Mouse (Mus musculus) erythroblast, adult 5-6 weeks (primary cell): ENCODE data around the gene Bfsp2. TPM values are rescaled to one million over a fixed set of nuclear protein-coding genes. Genes with fewer than 3 reads are reported as not detected.

Experiments
- ATAC-seq: replicated peaks from 2 replicates; pipeline ENCODE4 v1.8.0; 2016; ENCODE audit warnings: moderate number of reproducible peaks, mild to moderate bottlenecking, moderate TSS enrichment, inconsistent platforms; ENCODE audit not compliant: poor library complexity, low FRiP score, severe bottlenecking
- total RNA-seq, 2 experiments: library from RNA; stranded (forward) in 1 of 2; stranded (reverse) in 1 of 2; fragments of 150-400 nt in 1 of 2; fragments of 200-764, 138-1000 nt in 1 of 2; gene quantifications; 2 replicates each; pipeline versions ENCODE4 v1.2.3 to v1.2.4; 2015 to 2017; ENCODE audit warnings: low replicate concordance in 2 of 2

Bfsp2 gene
- total RNA-seq, 2 experiments from 2014 or later = not detected

DNA sequence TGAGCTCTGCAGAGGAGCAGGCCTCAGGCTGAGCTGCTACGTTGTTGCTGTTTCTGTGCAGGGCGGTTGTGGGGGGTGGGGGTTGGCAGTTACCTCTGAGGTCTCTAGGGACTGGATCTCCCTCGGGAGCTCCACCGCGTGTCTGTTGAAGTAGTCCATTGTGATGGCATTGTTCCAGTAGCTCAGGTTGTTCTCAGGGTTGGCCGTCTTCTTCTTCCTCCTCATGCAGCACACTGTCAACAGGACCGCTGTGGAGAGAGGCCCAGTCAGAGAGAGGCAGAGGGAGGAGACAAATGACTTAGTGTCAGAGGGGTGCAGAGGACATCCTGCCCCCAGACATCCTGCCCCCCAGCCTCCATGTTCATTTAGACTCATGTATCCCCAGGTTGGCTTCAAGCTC is 8.9 kb upstream of the Bfsp2 start:
- no peak for ATAC-seq

DNA sequence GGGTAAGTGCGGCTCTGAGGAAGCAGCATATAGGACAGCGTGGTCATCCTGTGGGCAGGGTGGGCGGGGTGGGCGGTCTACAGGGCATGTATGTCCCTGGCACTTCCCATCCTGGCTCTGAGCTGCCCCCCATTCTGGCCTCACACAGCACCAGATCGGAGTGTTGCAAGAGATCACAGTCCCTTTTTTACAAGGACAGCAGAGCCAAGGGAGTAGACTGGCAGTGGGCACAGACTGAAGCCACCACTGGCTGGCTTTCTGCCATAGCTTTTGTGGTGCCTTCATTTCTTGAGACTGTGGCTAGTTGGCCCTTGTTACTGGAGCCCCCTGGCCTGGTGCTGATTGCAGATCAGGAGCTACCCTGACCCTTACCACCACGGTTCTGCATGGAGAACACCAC is 6.0 kb upstream of the Bfsp2 start:
- ATAC-seq = no peak

DNA sequence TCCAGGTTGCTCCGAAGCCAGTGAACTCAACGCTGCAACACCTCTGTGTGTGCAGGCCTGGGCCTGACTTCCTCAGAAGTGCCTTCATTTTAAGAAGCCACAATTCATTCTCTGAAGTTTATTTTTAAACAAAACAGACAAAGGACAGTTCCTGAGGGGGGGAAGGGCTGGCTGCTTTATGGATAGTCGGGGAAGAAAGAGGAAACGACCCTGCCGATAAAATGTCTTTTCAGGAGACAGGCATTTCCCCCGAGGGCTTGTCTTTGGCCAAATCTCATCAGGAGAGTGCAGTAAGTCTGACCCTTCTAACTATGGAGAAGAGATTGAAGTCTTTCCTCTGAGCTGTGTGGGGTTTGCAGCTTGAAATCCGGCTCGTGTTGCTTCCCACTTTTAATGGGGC is 5.4 kb upstream of the Bfsp2 start:
- ATAC-seq = no peak

DNA sequence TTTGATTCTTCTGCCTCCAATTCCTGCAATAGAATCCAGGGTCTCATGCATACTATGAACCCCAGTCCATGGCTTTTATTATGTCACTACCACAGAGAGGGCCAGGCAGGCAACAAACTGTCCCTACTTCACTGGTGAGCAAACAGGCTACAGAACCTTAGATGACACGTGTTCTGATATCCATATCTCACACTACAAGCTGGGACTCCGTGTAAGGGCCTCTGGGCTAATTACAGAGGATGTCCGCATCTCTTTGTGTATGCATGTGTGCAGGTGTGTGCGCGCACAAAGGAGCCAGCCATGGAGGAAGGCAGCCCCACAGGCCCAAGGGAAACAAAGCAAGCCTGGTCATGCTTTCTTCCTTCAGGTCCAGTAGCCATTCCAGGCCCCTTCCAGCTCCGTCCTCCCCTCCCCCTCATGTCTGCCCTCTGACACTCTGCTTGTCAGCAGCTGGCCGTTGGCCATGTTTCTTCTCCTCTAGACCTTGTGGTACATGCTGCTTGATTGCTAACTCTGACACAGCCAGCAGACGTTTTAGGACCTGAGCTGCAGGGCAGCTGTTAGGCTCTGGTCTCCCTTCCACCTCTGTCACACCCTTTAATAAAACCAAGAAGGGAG is 492 bp upstream of the Bfsp2 start:
- no peak for ATAC-seq

DNA sequence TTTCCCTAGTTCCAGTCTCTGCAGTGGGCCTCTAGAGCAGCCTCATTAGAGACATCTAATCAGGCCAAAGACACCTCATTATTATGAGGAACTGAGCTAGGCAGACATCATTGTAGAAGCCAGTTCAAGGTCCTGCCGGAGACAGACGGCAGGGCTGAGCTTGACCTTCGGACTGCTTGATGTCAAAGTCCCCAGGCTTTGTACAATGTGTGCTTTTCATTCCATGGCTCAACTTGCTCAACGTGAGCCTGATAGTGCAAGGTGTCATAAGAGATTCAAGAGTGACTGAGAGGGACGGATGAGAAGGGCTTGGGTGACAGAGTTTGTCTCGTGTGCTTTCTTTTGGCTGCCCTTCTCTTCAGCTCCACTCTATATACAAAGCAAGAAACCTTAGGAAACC is 4.8 kb downstream of the Bfsp2 start:
- no peak for ATAC-seq

DNA sequence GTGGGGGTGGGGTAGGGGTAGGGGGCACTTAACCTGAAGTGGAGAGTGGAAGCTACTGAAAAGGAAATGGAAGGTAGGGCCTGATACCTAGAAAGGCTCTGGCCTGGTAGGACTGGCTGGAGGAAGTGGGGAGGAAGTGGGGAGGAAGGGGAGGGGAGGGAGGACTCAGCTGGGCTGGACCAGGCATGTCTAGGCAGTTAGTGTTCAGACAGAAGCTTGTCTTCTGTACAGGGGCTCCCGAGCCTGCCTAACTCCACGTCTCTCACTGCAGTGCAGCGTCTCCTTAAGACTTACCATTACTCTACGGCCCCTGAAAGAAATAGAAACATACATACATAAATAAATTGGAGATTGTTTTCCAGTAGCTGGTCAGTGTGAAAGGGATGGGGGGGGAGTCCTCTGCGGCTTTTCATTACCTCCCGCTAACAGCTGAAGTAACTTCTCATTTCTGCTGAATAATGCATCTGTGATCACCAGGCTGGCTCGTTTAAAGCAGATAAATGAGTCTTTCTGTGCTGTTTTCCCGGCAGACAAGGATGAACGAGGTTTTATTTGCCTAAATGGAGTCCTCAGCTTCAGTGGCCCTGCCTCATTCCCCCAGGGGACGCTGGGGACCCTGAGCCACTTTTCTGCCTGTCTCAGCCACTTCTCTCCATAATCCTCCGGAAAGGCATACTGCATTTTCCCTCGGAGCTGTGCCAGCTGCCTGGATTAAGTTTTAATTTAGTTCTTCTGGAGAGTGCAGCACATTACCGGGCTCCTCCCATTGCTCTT is 6.1 kb downstream of the Bfsp2 start:
- no peak for ATAC-seq

DNA sequence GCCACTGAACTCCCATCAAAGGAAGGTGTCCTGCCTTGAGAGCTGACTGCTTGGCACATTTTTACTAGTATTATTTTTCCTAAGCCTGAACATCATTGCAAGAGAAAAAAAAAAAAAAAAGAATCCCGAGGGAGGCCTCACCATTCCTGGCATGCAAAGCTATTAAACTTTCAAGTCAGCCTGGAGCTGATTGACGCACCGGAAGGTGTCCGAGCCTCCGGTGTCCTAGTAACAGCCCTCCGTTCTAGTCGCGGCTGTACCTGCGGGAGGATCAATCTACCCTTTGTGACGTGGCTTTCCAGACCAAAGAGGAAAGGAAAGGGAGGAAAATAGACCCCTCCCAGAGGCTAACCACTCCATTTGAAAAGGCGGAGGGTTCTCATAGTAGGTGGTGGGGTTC is 8.4 kb downstream of the Bfsp2 start:
- no peak for ATAC-seq

DNA sequence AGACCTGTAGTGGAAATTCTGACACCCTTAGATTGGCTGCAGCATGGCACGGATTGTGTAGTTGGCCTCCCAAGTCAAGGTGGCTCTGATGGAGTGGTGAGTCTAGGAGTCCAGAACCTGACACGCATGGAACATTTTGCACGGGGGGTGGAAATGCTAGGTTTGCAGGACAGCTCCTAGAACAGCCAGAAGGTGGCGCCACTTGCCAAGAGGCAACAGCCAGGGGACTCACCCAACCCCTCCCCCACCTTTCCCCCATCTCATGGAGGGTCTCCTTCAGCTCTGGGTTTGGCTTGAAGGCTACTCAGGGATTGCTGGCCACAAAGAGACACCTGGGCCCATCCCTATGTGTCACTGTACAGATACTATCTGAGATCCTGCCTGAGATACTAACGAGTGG is 10.7 kb downstream of the Bfsp2 start:
- ATAC-seq = no peak

DNA sequence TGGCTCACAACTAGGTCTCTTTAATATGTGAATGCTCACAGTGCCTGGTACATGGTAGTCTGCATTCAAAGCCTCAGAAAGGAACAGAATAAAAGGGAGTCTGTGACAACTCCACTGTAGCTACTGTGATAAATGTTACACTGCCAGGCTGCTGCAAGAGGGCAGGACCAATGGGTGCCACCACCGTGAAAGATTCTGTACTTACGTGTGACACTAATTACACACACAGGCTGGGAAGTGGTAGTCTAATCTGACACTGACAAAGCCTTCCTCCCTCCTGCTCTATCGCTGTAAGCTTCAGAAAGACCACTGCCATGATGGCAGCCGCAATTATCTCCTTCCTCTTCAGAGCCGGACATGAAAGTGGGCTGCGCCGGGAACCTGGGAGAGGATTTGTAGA is 11.3 kb downstream of the Bfsp2 start:
- ATAC-seq = no peak

DNA sequence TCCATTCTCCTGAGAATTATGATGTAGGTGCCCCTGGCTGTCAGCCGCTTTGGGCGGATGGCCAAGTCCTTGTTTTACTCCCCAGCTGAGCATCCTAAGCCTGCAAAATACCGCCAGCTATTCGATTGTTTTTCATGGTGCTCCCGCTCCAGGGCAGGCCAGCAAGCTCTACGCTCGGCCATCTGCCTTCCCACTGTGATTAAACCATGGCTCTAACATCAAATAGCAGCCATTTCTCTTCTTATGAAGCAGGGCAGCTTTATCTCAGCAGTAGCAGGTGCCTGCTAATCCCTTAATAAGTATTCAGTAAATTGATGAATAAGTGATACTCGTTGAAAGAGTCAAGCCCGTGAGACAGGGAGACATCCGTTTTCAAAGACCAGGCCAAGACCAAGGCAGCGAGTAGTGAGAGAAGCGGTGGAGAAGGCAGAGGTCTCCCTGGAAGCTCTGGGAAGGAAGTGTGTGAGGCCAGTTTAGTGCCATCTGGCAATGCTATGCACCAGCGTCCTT is 14.5 kb downstream of the Bfsp2 start:
- ATAC-seq = no peak

DNA sequence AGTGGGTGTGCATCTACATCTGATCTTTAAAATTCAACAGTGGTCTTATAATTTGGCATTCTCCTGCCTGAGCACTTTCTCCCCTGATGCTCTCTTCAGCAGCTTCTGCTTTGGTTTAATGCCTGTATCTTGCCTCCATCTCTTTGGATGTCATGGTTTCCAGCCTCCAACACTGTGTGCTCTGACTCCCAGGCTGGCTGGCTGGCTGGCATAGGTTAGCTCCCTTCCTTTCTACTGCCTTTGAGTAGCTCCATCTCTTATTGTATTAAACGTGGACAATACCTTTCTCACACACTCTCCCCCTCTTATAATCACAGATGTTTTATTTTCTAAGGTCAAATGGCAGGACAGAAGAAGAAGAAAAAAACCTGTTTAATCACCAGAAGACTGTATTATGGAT is 14.9 kb downstream of the Bfsp2 start:
- ATAC-seq = no peak

DNA sequence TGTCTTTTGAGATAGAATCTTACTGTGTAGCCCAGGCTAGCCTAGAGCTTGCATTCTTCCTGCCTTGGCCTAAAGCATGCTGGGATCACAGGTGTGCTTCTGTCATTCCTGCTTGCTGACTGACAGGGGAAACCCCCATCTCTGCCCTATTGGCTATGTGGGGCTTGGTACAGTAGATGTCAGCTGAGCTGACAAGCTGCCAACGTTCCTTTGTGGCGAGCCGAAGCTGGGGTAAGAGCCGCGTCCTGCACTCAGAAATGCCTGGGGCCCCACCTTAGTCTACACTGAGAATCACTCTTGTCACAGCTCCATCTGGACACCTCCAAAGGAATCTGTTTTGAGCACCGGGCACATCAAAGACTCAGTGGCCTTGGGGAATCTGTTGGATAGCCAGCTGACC is 16.4 kb downstream of the Bfsp2 start:
- no peak for ATAC-seq

DNA sequence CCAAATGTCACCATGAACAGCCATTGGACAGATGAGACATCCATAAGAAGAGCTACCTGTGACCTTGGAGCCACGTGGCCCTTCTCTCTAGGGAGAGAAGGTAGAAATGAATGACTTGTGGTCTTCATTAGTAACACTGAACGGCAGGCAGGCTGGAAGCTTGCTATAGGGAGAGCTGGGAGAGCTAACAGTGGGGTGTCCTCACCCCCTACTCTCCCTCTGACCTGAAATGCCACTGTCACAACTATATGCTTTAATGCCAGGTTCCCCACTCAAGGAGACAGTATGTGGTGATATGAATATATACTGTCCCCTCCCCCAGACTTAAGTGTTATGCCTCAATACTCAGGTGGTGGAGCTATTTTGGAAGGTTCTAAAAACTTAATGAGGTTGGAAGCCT is 20.4 kb downstream of the Bfsp2 start:
- ATAC-seq = no peak

DNA sequence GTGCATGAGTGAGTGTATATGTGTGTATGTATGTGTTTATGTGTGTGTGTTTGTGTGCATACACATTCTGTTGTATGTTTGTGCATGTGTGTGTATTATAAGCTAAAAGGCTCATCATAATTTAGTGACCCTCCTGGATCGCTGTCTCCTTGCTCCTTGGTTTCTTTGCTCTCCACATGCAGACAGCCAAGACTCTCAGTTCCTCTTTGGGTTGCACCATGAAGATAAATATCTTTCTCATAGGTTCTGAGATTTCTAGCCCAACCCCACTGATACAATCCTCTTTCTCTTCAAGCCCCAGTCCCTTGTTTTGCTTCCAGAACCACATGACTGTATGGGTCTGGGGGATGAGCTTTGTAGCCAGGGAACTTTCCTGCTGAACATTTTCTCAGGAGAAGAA is 20.9 kb downstream of the Bfsp2 start:
- no peak for ATAC-seq

DNA sequence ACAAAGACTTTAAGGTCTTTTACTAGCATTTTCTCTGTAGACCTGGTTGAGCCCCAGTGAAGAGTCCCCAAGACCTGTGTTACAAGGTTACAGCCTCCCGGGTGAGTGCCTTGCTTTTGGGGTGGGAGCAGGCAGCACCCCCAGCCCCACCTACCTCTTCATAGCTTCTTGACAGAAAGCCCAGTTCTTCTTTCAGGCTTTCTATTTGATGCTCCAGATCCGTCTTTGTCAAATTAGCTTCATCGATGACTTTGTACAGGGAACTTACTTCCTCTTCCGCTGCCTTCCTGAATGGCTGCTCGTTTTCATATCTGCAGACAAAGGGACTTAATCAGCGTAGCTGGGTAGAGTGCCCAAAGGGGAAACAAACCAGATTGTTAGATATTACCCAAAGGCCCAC is 30.6 kb downstream of the Bfsp2 start:
- ATAC-seq = no peak

DNA sequence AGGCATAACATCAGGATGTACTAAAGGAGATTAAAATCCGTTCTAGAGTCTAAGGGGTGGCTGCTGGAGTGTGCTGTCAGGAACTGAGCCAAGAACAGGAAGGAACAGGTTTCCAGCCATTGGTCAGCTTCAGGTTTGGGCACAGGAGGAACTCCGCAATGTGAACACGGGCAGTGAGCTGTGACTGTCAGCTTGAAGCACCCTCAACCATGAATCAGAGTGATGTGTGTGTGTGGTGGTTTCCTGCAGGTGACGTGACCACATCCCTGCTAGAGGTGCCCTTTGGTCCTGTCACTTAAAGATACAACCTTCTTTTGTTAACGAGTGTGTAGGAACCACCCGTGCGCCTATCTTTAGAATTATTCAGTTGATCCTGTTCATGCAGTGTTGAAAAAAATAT is 31.1 kb downstream of the Bfsp2 start:
- no peak for ATAC-seq

DNA sequence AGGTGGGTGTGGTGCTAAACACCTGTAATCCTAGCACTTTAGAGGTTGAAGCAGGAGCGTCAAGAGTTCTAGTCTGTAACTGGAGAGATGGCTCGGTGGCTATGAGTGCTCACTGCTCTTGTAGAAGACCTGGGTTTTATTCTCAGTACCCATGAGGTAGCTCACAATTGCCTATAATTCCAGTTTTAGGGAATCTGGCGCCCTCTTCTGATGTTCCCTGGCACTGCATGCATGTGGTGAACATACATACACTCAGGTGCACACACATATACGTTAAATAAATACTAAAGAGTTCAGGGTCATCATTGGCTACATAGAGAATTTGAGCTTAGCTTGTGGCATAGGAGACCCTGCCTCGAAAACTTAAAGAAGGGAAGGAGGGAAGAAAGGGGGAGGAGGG is 35.6 kb downstream of the Bfsp2 start:
- no peak for ATAC-seq

DNA sequence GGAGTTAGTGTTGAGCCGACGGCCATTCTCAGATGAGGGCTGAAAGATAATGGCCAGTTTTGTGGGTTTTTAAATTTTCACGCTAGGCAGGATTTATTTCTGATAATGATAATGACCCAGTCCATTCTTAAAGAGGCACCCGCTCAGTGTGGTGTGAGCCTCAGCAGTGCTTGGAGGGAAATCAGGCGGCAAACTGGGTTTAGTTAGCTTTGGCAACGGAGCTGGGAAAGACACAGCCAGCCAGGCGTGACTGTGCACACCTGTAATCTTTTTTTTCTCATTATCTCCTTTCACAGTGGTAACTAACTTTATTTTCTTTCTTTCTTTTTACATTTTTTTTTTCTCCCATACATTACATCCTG is 36.4 kb downstream of the Bfsp2 start:
- ATAC-seq = no peak

DNA sequence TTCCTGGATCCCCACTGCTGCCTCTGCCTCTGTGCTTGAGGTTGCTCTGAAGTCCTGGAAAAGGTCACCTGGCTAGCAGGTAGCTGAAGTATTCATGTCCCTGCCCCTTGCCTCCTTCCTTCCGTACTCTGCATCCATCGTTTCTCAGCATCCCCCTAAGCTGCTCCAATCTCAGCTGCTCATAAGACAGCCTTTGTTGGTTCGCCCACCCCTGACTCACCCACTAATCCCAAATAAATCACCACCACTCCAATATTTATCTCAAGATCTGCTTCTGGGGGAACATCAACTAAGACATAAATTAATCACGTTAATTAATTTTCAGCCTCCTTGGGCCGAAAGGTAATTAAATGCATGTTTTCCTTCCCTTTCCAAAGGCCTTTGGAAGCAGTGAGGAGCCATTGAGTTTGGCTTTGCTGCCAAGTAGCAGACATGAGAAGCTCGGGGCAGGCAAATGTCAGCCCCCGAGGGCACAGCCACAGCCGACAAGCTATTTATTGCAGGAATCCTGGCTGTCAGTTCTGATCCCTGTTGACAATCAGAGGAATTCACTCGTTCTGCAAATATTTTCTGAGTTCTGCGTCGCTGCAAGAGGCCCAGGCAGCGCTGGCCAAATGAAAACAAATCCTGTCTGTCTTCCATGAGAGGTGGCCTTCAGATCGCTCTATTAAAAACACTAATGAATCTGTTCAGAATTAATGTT is 36.9 kb downstream of the Bfsp2 start:
- ATAC-seq = no peak

DNA sequence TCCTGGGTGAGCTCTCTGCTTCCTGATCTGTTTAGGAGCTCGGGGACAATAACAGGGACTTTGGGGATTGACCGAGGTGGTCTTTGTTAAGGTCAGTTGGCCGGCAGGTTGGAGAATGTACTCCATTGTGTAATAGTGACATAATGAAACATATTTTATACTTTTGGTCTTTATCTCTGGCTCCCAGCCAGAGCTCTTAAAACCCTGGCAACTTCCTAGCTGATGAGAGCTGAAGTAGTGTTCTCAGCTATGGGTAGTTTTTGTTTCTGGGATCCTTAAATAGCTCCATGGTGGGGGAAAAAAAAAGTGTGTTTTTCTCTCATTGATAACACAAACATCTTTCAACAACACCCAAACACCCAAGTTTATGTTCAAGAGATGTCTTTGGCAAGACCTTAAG is 39.6 kb downstream of the Bfsp2 start:
- no peak for ATAC-seq

DNA sequence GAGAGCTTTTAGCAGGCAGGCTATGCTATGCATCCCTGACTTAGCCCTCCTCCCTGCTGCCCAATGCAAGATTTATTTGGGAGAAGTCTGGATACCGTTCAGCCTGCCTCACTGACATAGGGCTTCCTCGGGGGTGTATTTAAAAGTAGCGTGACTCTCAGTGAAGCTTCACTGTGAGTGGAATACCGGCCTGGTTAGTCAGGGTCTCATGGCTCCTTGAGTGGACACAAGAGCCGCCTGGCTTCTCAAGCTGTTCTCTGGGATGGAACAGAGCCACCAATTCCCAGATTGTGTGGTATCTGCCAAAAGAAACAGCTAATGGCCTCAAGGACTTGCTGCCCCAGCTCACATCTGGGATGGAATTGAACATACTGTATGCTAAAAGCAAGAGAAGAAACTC is 43.1 kb downstream of the Bfsp2 start:
- ATAC-seq = no peak
